Mouse (Mus musculus) hindbrain, embryonic 13.5 days (tissue): ENCODE results near the gene Fbxl3. TPM values are rescaled to one million over a fixed set of nuclear protein-coding genes. Genes with fewer than 3 reads are reported as not detected.
A peak's percentile ranks its signal among the peaks of the same experiment; 100 is the strongest.

Experiments
- ATAC-seq: fragments of 200-750 bp; cut with Nextera tagmentation; 2 replicates; pipeline ENCODE4 v1.8.0; 2017; ENCODE audit warnings: moderate TSS enrichment; ENCODE audit not compliant: low FRiP score
- H3K27ac ChIP-seq: fragments of 300-500 bp; sonication (generic); 2 replicates; pipeline ENCODE4 v1.5.1; 2015; ENCODE audit warnings: inconsistent platforms, mild to moderate bottlenecking, moderate library complexity
- H3K27me3 ChIP-seq: fragments of 300-500 bp; sonication (generic); 2 replicates; pipeline ENCODE4 v1.6.1; 2015; ENCODE audit warnings: mild to moderate bottlenecking, inconsistent platforms
- H3K36me3 ChIP-seq: fragments of 300-500 bp; sonication (generic); 2 replicates; pipeline ENCODE4 v1.6.1; 2015; ENCODE audit warnings: mild to moderate bottlenecking, inconsistent platforms
- H3K4me1 ChIP-seq: fragments of 300-500 bp; sonication (generic); replicated peaks from 2 replicates; pipeline ENCODE4 v1.6.1; 2015; ENCODE audit warnings: inconsistent platforms
- H3K4me2 ChIP-seq: fragments of 300-500 bp; sonication (generic); 2 replicates; pipeline ENCODE4 v1.6.1; 2015; ENCODE audit warnings: inconsistent platforms, mild to moderate bottlenecking, moderate library complexity
- H3K4me3 ChIP-seq: fragments of 300-500 bp; sonication (generic); 2 replicates; pipeline ENCODE4 v1.5.1; 2015; ENCODE audit warnings: mild to moderate bottlenecking, inconsistent platforms
- H3K9ac ChIP-seq: fragments of 300-500 bp; sonication (generic); 2 replicates; pipeline ENCODE4 v1.6.1; 2015; ENCODE audit warnings: mild to moderate bottlenecking, inconsistent platforms
- H3K9me3 ChIP-seq: fragments of 300-500 bp; sonication (generic); 2 replicates; pipeline ENCODE4 v1.6.1; 2016; ENCODE audit warnings: inconsistent platforms
- WGBS: fragments of 180-500 bp; shearing (Covaris S2); methylation state at CpG from one replicate; pipeline ENCODE4 v1.1.7; 2015; 5-methylcytosine and 5-hydroxymethylcytosine counted together
- polyA plus RNA-seq: library from polyadenylated mRNA; unstranded; fragments of >200 nt; fragmentation: Nextera tagmentation; extraction: Ambion mirVana; gene quantifications from 2 replicates; pipeline ENCODE4 v1.2.1, GENCODE M21; 2015

Gene Fbxl3
- polyA plus RNA-seq, 1 experiment from 2014 or later, result 22.4 TPM

DNA sequence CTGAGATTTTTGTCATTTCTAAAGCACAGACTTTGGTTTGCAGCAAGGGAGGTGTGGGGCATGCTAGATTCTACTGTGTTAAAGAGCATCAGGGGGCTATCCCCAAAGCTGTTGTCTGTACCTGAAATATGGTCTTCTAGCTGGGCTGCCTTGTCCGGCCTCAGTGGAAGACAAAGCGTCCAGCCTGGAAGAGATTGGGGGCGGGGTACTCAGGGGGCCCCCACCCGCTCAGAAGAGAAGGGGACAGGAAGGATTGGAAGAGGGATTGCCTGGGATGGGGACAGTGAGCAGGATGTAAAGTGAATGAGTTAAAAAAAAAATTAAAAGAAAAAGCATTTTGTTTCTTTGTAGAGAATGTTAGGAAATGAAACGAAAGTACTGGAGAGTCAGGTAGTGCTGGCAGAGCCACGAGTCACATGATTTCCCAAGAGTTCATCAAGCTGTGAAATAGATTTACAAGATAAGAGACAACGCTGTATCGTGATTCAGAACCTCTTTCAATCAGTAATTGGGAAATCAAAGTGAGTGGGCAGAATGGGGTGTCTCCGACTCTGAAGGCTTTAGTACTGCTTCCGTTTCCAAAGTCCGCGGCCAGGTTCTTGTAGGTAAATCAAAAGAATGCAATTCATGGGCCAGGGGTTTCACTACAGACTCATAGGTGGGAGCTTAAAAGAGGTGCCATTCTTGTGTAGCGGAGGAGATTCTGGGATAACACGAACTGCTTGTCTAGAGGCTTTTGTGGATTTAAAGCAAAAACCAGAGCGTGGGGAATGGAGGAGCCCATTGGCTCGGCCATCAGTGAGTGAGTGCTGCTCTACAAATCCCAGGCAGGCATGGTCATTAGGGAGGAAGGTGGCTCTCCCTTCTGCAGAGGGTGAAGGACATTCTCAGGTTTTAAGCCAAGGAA, 21.1 kb downstream of the Fbxl3 start:
- Histone ChIP-seq H3K27ac (no peak overlapping the region), H3K4me1 (peaks cover 6% of the 10 kb centered on the region), H3K27me3 (no peaks in the 10 kb centered on the region), H3K9ac (no peak overlapping the region), H3K4me2 (no peak overlapping the region), H3K9me3 (no peaks in the 10 kb centered on the region), H3K4me3 (no peak overlapping the region), H3K36me3 (peaks cover 32% of the 10 kb centered on the region)
- WGBS, result 88% methylated on average over 16 of the region's 16 CpGs
- ATAC-seq, result no peak

DNA sequence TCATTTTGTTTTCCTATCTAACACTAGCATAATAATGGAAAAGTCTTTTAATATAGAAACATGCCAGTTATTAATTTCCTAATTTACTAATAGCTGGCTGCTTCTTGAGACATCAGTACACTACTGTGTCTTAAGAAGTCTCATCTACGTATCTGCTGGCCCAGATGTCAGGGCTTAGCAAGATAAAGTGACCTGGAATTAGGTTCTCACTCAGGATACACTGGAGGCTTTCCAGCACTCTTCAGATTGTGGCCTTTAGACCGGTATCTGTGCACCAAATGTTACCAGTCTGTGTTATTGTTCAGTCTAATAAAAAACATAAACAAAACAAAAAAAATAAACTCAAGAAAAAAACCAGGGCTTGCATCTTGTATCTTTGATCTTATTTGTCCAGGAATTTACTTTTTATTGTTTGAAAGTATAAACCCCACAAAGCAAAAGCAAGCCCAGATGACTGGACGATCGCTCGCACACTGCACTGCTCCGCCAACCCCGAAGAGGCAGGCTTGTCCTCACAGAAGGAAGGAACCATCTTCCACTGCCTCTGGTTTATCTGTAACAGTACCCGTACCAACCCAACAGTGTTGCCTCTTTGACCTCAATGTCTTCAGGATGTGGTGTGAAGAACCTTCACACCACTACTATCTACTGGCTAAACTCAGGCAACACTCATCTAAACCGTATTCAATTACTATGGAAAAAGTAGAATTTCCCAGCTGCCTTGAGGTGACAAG, 21.9 kb downstream of the Fbxl3 start:
- no peak overlapping the region for H3K4me3 ChIP-seq
- WGBS, result 93% methylated on average over 9 of the region's 9 CpGs
- no peak for ATAC-seq
- H3K27me3 ChIP-seq, result no peaks in the 10 kb centered on the region
- peaks cover 6% of the 10 kb centered on the region for H3K4me1 ChIP-seq
- H3K9ac ChIP-seq, result no peak overlapping the region
- no peak overlapping the region for H3K4me2 ChIP-seq
- no peak overlapping the region for H3K27ac ChIP-seq
- H3K36me3 ChIP-seq, result peaks cover 33% of the 10 kb centered on the region
- H3K9me3 ChIP-seq, result no peaks in the 10 kb centered on the region

DNA sequence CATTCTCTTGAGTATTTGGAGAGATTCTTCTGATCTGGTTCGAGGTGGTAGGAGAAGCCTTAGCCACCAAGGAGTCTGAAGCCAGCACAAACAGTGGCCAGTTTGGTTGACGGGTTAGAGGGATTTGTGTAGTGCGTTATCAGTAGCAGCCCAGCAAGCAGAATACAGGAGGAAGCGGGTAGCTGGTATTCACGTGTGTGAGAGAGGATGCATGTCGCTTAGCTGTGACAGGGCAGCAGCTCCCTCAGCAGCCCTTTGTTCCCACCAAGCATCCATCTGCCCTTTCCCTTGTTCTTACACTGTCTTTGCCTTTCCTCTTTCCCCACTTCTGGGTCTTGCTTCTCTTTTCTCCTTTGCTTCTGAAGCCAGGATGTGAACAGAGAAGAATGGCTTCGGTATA, 24.2 kb downstream of the Fbxl3 start:
- WGBS, result 66% methylated on average over 7 of the region's 7 CpGs
- Histone ChIP-seq H3K36me3 (peaks cover 38% of the 10 kb centered on the region), H3K9me3 (no peaks in the 10 kb centered on the region), H3K4me2 (no peak overlapping the region), H3K4me1 (peaks cover 15% of the 10 kb centered on the region), H3K27me3 (no peaks in the 10 kb centered on the region), H3K27ac (no peak overlapping the region), H3K9ac (no peak overlapping the region), H3K4me3 (no peak overlapping the region)
- ATAC-seq, result no peak

DNA sequence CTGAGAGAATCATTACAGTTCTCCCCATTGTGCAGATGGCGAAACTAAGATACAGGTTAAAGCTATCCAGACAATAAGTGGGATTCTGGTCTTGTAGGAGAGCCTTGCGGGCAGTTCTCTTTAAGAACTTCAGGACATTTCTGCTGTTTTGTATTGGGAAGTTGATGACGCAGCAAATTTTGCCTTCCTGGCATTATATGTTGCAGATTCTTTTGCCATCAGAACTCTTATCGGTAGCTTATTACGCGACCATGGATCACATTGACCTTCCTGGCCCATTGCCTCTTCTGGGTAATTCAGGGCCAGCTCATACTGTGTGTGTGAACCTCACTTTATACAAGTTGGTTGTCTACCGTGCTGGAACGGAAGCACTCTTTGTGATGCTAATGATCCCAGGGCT, 25.5 kb downstream of the Fbxl3 start:
- H3K4me3 ChIP-seq, result no peak overlapping the region
- no peaks in the 10 kb centered on the region for H3K9me3 ChIP-seq
- H3K4me2 ChIP-seq, result no peak overlapping the region
- H3K36me3 ChIP-seq, result peaks cover 38% of the 10 kb centered on the region
- peaks cover 14% of the 10 kb centered on the region; the same call in 1 of the 2 replicates for H3K4me1 ChIP-seq
- H3K27me3 ChIP-seq, result no peaks in the 10 kb centered on the region
- no peak overlapping the region for H3K27ac ChIP-seq
- 81% methylated on average over 8 of the region's 8 CpGs for WGBS
- ATAC-seq, result no peak
- no peak overlapping the region for H3K9ac ChIP-seq

DNA sequence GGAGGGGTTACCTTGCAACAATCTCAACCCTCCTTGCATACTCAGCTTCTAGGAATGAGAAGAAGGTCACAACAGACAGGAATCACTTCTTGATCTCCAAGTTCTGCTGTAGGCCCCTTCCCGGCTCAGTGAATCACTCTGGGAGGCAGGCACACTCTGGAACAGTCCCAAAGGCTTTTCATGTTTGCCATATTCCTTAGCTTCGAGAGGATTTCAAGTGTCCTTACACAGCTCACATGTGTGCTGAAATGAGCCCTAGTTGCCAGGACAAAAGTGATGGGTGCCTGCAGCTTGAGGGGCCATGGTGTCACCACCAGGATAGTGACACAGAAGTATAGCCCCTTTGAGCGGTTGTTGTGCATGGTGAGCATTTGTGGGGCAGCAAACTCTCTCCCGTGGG, 26.6 kb downstream of the Fbxl3 start:
- ATAC-seq, result no peak

DNA sequence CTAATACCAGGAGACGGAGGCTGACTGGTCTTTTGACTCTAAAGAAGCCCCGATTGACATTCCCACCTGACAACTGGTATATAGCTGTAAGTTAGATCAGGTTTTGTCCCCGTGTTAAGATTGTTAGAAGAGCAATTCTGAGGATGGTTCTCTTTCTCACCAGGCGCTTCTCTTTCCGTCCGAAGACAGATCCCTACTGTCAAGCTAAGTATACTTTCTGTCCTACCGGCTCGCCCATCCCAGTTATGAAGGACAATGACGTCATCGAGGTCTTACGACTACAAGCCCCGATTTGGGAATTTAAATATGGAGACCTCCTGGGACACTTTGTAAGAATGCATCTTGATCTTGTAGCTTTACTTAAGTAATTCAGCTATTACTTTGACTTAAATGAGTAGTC, 27.9 kb downstream of the Fbxl3 start:
- Histone ChIP-seq H3K4me1 (peaks cover 14% of the 10 kb centered on the region; the same call in 1 of the 2 replicates), H3K9ac (no peak overlapping the region), H3K4me3 (no peak overlapping the region), H3K27me3 (no peaks in the 10 kb centered on the region), H3K36me3 (peaks cover 28% of the 10 kb centered on the region), H3K9me3 (no peaks in the 10 kb centered on the region), H3K4me2 (no peak overlapping the region), H3K27ac (no peak overlapping the region)
- WGBS, result 95% methylated on average over 12 of the region's 12 CpGs
- ATAC-seq, result no peak

More for the DNA sequence above, 26.6 kb downstream of the Fbxl3 start:
- H3K36me3 ChIP-seq, result peaks cover 35% of the 10 kb centered on the region
- H3K4me2 ChIP-seq, result no peak overlapping the region
- no peak overlapping the region for H3K9ac ChIP-seq
- no peak overlapping the region for H3K4me3 ChIP-seq
- H3K4me1 ChIP-seq, result peaks cover 14% of the 10 kb centered on the region; the same call in 1 of the 2 replicates
- no peak overlapping the region for H3K27ac ChIP-seq
- no peaks in the 10 kb centered on the region for H3K27me3 ChIP-seq
- H3K9me3 ChIP-seq, result no peaks in the 10 kb centered on the region
- 91% methylated on average over 4 of the region's 4 CpGs for WGBS

DNA sequence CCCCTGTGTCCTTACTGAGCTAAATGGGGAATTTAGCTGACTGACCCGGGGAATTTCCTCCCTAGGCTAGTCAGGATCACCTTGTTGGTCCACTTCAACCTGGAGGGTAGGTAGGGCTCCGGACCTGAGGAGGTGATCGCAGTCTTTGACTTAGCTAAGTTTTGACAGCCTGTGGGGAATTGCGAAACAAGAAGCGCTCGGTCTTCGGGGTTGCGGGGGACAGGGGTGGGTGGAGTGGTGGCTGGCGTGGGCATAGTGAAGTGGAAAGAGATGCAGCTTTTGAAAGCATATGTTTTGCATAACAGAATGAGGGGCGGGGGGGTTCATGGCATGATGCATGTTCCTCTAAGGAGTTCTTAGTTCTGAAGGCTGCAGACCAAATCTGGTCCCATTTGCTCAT, 28.6 kb downstream of the Fbxl3 start:
- ATAC-seq, result peak; percentile 6; the same call in 1 of the 2 replicates
- peak overlapping the region; percentile 87 for H3K4me2 ChIP-seq
- H3K4me3 ChIP-seq, result peak overlapping the region; percentile 64
- peak overlapping the region; percentile 80 for H3K9ac ChIP-seq
- H3K27ac ChIP-seq, result peak overlapping the region; percentile 87; the same call in 1 of the 2 replicates
- H3K4me1 ChIP-seq, result peaks cover 14% of the 10 kb centered on the region; the same call in 1 of the 2 replicates
- H3K27me3 ChIP-seq, result no peaks in the 10 kb centered on the region
- H3K9me3 ChIP-seq, result no peaks in the 10 kb centered on the region
- 5% methylated on average over 10 of the region's 10 CpGs for WGBS
- peaks cover 24% of the 10 kb centered on the region for H3K36me3 ChIP-seq

DNA sequence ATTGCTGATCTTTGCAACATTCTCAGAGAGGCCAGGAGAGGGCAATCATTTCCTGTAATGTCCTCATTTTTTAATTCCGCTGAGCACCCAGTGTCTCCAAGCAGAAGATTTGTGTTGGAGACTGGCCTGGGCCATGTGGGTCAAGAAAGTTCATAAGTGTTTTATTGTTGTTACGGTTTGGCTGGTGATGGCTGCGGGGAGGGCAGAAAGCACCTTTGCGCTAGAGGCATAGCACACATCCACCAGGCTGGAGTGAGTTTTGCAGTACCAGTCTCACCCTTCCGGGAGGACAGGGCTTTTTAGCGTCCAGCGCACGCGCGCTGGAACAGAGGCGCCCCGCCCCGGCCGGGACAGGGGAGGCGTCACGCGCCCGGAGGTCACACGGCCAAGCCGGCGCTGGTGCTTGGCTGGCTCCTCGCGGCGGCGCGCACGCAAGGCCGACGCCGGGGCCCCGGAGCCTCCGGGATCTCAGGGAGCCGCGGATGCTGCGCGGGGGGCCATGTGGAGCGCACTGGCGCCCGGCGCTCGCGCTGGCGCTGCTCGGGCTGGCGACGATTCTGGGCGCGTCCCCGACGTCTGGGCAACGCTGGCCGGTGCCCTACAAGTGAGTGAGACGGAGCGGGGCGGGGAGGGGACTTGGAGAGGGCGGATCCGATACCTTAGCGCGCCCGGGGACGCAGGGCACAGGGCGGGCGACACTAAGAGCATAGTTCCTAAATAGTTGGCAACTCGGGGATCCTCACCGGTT, 29.3 kb downstream of the Fbxl3 start, which contains the start of gene Cln5:
Gene Cln5, plus strand, starts transcription at position 353 of the 748 bp plus-strand sequence.
- WGBS, result under 1% methylated on average over 65 of the region's 65 CpGs
- peak within 1 kb of the TSS; percentile 87 for H3K27ac ChIP-seq
- ATAC-seq, result peak; percentile 96

DNA sequence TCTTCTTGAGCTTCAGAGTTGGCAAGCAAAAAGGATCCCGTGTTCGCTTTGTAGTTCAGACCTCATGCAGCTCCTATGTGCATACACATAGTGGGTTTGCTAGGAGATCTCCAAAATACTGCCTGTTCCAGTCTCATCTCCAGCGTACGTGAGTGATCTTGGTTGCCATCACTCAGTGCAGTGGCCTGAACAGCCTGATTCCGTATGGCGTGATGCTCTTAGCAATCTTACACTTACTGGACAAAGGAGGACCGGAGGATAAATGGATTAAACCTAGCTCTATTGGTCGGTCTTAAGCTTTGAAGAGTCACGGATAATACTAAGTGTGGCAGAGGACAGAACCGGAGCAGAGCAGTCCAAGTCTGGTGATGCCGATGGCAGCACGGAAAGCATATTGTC, 29.9 kb downstream of the Fbxl3 start:
- 11% methylated on average over 12 of the region's 12 CpGs for WGBS
- peak overlapping the region; percentile 87 for H3K27ac ChIP-seq
- H3K9ac ChIP-seq, result peak overlapping the region; percentile 80
- peak overlapping the region; percentile 64 for H3K4me3 ChIP-seq
- H3K36me3 ChIP-seq, result peaks cover 17% of the 10 kb centered on the region
- H3K9me3 ChIP-seq, result no peaks in the 10 kb centered on the region
- ATAC-seq, result peak; percentile 78
- H3K4me1 ChIP-seq, result peaks cover 16% of the 10 kb centered on the region; the same call in 1 of the 2 replicates
- H3K4me2 ChIP-seq, result peak overlapping the region; percentile 87
- H3K27me3 ChIP-seq, result no peaks in the 10 kb centered on the region

More for the DNA sequence above, 29.3 kb downstream of the Fbxl3 start, which contains the start of gene Cln5:
- peaks cover 16% of the 10 kb centered on the region; the same call in 1 of the 2 replicates for H3K4me1 ChIP-seq
- peak within 1 kb of the TSS; percentile 87 for H3K4me2 ChIP-seq
- H3K27me3 ChIP-seq, result no peaks in the 10 kb centered on the region
- peaks cover 23% of the 10 kb centered on the region for H3K36me3 ChIP-seq
- H3K4me3 ChIP-seq, result peak within 1 kb of the TSS; percentile 64
- peak within 1 kb of the TSS; percentile 80 for H3K9ac ChIP-seq
- no peaks in the 10 kb centered on the region for H3K9me3 ChIP-seq

DNA sequence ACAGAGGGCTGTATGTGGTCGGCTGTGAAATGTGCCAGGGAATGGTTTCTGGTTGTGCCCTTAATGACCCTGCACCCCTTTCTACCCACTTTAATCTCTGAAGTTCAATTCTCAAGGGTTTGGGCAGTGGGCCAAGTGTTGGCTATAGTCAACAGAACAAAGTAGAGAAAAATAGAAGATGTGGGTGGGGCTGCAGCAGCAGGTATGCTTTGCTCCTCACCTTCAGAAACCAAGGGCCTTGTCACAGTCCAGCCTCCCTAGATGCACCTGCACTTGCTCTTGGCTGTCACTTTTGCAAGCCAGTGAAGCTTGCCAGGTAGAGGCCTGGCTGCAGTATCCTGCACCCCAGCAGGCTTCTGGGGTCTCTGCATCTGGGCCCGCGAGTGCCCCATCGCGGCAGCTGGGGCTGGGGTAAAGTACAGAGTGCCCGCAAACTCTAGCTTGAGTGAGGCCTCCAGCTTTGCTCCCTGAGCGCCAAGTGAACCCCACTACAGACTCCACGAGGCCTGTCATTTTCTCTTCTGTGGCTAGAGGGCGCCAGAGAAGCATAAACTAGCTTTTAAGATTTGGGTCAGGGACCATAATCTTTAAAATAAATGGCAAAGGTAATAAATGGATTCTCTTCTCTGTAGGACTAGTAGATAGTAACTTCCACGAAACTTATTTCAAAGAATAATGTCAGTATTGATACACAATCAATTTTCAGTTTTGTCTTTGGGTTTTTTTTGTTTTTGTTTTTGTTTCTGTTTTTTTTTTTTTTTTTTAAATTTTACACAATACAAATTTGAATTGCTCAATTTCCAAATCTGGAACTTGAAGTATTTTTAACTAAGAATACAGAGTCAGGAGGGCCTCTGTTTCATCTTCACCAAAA, 33.8 kb downstream of the Fbxl3 start:
- 17% methylated on average over 10 of the region's 10 CpGs for WGBS
- no peak for ATAC-seq

DNA sequence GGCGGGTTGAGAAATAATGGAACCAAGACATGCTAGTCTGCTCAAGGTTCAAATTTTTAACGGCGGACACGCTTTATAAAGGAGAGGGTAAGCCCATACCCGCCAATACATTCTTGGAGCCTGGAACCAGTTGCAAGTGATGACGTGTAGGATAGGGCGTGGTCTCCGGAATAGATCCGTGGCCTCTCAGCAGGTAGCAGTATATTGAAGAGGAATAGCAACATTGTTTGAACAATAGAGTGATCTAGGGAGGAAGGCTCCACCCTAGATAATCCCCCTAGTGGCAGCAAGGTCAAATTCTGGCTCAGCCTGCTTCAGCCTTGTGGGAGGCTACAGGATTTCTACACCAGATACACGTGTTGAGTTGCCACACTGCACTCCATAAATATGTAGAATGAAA, 39.9 kb downstream of the Fbxl3 start:
- no peak overlapping the region for H3K4me2 ChIP-seq
- H3K27me3 ChIP-seq, result no peaks in the 10 kb centered on the region
- WGBS, result 88% methylated on average over 10 of the region's 10 CpGs
- no peak for ATAC-seq
- H3K36me3 ChIP-seq, result no peaks in the 10 kb centered on the region
- no peaks in the 10 kb centered on the region for H3K4me1 ChIP-seq
- no peaks in the 10 kb centered on the region for H3K9me3 ChIP-seq
- H3K27ac ChIP-seq, result no peak overlapping the region
- no peak overlapping the region for H3K9ac ChIP-seq
- H3K4me3 ChIP-seq, result no peak overlapping the region

More for the DNA sequence above, 33.8 kb downstream of the Fbxl3 start:
- 0 out of 2 replicates have a peak, but pooled peaks cover 10% of the 10 kb centered on the region for H3K4me1 ChIP-seq
- H3K4me2 ChIP-seq, result no peak overlapping the region
- H3K9me3 ChIP-seq, result no peaks in the 10 kb centered on the region
- no peaks in the 10 kb centered on the region for H3K27me3 ChIP-seq
- no peak overlapping the region for H3K4me3 ChIP-seq
- H3K36me3 ChIP-seq, result no peaks in the 10 kb centered on the region
- no peak overlapping the region for H3K9ac ChIP-seq
- no peak overlapping the region for H3K27ac ChIP-seq
